Mouse (Mus musculus): ENCODE measurements at regions not wholly inside any gene's neighbourhood (a gene's known extent, or its start where the extent isn't known, plus 50 kb on each side); places are given as distances from the start of the nearest gene placed in this dataset.
"Not testable (repeated sequence)": the region's sequence is repeated elsewhere in the genome, so short reads cannot be mapped to it uniquely, and the experiment has no call there.

DNA sequence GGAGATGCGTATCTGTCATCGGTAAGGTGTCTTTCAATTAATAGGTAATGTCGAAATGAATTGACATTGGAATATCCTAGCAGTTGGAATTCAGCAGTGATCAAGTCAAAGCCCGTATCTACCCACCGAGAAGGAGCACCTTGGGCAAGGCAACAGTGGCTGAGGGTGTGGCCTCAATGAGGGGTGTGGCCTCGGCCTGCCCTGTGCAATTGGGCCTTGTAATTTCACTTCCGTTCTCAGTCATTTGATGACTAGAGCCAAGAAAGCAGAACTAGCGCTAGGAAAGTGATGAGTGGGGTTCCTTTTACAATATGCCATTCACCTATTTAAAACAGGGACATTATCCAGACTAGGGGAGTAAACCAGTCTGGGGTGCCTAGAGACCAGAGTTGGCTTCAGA, 77.6 kb downstream of the Elovl4 start:
- POLR2A ChIA-PET: no interaction called here
- CTCF ChIA-PET: interaction anchor here in 3 of 4 experiments (0.6 to 4.0 kb wide), 10 partner anchors 37 to 347 kb away, joined by 3 to 18 read pairs (median 4); no protein-coding TSS in a partner anchor

DNA sequence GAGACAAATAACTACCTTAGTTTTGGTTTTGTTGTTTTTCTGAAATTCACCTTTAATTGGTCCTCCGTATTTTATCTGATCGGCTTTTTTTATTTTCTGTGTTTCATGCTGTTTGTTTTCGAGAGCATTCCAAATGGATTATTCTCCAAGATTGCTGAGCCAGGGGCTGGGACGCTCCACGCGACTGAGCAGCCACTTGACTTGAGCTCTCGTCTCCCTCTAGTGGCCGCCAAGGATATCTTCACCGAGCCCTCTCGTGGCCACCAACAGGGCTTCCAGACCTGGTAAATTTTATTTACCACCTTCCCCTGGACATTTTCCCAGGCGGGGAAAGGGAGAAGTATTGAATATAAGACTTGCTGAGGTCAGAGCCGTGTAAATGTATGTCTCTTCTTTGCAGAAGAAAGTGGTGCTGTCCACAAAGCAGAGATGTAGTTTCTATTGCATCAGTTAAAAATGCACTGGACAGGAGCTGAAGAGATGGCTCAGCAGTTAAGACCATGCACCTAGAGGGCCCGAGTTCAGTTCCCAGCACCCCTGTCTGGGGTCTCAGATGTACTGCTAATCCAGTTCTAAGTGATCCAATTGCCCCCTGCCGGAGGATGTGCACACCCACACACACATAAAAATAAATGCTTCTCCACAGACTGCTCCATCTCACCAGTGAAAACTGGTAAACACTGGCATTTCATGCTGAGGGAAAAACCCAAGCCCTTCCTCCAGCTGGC, 78.5 kb downstream of the Elovl4 start:
- ChIA-PET POLR2A (interaction anchor here in 1 of 4 experiments (0.7 kb wide), 1 partner anchor 9 kb away, joined by 3 read pairs; no protein-coding TSS in a partner anchor), CTCF (interaction anchor here (0.5 to 4.0 kb wide), 18 partner anchors 9 to 346 kb away, joined by 3 to 18 read pairs (median 4); no protein-coding TSS in a partner anchor)

GRCm38 (mm10) chr9:83726979-83727378, 79.1 kb downstream of the Elovl4 start:
- CTCF ChIA-PET: interaction anchor here (0.5 to 4.0 kb wide), 16 partner anchors 8 to 346 kb away, joined by 3 to 18 read pairs (median 4); no protein-coding TSS in a partner anchor

DNA sequence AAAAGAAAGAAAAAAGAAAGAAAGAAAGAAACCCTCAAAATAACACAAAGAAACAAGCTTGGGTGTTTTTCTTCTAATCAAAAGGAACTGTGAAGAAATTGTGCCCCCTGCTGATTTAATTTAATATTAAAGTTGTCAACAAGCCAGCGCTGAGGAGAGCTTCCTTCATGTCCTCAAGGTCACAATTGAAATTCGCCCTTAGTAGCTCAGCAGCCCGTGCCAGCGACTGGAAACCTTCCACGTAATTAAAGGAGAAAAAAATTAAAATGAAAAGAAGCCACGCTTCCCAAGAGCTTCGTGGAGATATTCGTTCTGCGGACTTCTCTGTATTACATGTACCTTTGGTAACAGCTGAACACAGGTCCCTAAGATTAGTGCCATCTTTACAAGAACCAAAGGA, 80.0 kb downstream of the Elovl4 start:
- POLR2A ChIA-PET: no interaction called here

More at GRCm38 (mm10) chr9:83726979-83727378, 79.1 kb downstream of the Elovl4 start:
- POLR2A ChIA-PET: interaction anchor here in 1 of 4 experiments (0.7 kb wide), 1 partner anchor 8 kb away, joined by 3 read pairs; no protein-coding TSS in a partner anchor

GRCm38 (mm10) chr9:83725545-83725944, 80.5 kb downstream of the Elovl4 start:
- ChIA-PET CTCF (interaction anchor here in 2 of 4 experiments (0.7 to 4.0 kb wide), 2 partner anchors 34 to 73 kb away, joined by 7 to 18 read pairs; no protein-coding TSS in a partner anchor), POLR2A (interaction anchor here in 1 of 4 experiments (0.5 kb wide), 1 partner anchor 448 kb away, joined by 3 read pairs; no protein-coding TSS in a partner anchor)

More for the DNA sequence above, 80.0 kb downstream of the Elovl4 start:
- CTCF ChIA-PET: interaction anchor here in 2 of 4 experiments (0.7 to 4.0 kb wide), 2 partner anchors 34 to 74 kb away, joined by 7 to 18 read pairs; no protein-coding TSS in a partner anchor

DNA sequence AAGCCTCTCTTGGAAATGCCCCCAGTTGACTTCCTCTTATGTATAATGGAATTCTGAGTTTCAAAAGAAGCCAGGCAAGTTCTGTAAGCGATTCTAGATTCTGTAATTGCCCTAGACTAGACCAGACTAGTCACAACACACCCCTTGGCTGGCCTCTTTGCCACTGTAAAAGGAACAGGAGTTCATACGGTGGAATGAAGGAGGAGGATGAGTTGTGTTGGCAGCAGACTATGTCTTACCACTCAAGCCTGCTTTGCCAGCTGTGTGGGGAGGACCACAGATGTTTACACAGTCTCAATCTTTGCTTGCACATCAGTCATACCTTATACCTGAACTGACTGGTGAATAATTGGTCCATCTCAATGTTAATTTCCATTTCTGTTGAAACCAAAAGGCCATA, 85.1 kb downstream of the Elovl4 start:
- POLR2A ChIA-PET: no interaction called here
- CTCF ChIA-PET: interaction anchor here in 1 of 4 experiments (0.8 kb wide), 1 partner anchor 29 kb away, joined by 3 read pairs; no protein-coding TSS in a partner anchor

GRCm38 (mm10) chr9:83719811-83720210, 86.3 kb downstream of the Elovl4 start:
- CTCF ChIA-PET: interaction anchor here in 1 of 4 experiments (0.6 kb wide), 1 partner anchor 1953 kb away, joined by 4 read pairs; no protein-coding TSS in a partner anchor
- POLR2A ChIA-PET: no interaction called here

DNA sequence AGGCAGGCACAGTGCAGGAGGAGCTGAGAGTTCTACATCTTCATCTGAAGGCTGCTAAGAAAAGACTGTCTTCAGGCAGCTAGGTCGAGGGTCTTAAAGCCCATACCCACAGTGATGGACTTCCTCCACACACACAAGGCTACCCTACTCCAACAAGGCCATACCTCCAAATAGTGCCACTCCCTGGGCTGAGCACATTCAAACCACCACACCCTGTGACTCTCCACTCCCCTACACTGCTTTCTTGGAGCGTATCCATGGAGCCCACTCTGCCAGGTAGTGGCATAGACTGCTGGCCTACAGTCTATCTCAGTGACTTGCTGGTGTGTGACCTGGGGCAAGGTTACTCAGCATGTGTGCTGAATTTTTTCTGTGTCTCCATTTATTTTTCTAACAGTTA, 88.0 kb downstream of the Elovl4 start:
- POLR2A ChIA-PET: not testable (repeated sequence)

DNA sequence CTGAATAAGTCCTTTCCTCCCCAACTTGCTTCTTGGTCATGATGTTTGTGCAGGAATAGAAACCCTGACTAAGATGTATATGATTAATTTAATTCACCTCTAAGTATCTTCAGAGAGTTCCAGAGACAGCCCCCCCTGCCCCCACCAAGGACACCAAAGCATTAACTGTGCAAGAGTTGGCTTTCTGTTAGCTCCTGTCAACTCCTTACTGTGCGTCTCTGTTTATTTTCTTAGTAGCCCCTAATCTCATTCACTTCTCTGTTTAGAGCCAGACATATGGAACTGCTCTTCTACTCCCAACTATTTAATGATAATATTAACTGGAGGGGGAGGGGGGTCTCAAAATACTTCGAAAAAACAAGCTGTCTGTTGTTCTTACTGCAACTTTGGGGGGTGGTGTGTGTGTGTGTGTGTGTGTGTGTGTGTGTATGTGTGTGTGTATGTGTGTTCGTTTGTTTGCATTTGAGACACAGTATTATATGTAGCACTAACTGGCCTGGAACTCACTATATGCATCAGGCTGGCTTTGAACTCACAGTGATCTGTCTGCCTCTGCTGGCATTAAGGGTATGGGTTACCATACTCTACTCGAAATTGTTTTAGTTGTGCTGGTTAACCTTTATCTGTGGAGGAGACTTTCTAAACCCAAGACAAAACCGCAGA, 89.8 kb downstream of the Elovl4 start:
- CTCF ChIA-PET: interaction anchor here in 2 of 4 experiments (0.5 to 0.6 kb wide), 2 partner anchors 138 to 166 kb away, joined by 3 read pairs; no protein-coding TSS in a partner anchor

More for the DNA sequence above, 88.0 kb downstream of the Elovl4 start:
- CTCF ChIA-PET: interaction anchor here in 2 of 4 experiments (0.8 to 0.9 kb wide), 2 partner anchors 9 to 26 kb away, joined by 3 read pairs; no protein-coding TSS in a partner anchor

DNA sequence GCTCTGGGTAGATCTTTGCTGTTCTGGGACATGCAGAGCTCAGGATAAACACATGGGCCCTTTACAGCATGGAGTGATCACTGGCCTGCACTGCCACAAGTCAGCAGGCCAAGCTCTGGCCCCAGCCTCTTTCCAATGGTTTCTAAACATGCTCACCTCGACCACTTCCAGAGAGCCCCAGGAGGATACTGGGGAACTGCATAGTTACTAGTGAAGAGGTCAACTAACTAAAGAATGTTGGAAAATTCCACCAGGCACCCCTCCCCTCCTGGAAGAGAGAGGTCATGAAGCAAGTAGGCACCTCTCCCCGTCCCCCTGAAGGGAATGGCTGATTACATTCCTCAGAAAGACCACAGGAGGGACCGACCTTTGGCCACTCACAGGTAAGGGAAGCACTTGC, 98.7 kb downstream of the Elovl4 start:
- ChIA-PET POLR2A (no interaction called here), CTCF (no interaction called here)

More for the DNA sequence above, 89.8 kb downstream of the Elovl4 start:
- POLR2A ChIA-PET: no interaction called here

DNA sequence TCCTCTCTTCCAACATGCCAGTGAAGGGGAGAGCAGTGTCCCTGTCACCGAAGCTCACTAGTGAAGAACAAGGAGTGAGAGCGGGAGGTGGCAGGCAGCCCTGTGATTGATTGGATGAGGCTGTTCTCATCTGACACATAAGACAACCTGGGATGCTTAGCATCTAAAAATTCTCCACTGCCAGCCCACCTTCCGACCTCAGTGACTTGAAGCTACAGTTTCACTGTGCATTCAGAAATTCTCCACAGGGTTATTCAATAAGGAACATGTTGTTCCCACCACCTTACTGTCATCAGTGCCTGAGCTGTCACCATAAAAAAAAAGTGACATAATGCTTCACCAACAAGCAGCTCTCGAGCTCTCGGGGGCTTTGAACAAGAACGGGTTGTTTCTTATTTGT, 100.0 kb downstream of the Elovl4 start:
- CTCF ChIA-PET: interaction anchor here in 2 of 4 experiments (1.0 to 1.6 kb wide), 2 partner anchors 14 to 15 kb away, joined by 3 to 5 read pairs; no protein-coding TSS in a partner anchor
- POLR2A ChIA-PET: interaction anchor here in 1 of 4 experiments (0.6 kb wide), 1 partner anchor 1686 kb away, joined by 3 read pairs; no protein-coding TSS in a partner anchor

- CTCF ChIA-PET: interaction anchor here in 2 of 4 experiments (0.6 to 1.5 kb wide), 3 partner anchors 12 to 52 kb away, joined by 4 to 6 read pairs (median 5); no protein-coding TSS in a partner anchor
- POLR2A ChIA-PET: no interaction called here
Observed at GRCm38 (mm10) chr9:83704186-83704585, 101.9 kb downstream of the Elovl4 start.

DNA sequence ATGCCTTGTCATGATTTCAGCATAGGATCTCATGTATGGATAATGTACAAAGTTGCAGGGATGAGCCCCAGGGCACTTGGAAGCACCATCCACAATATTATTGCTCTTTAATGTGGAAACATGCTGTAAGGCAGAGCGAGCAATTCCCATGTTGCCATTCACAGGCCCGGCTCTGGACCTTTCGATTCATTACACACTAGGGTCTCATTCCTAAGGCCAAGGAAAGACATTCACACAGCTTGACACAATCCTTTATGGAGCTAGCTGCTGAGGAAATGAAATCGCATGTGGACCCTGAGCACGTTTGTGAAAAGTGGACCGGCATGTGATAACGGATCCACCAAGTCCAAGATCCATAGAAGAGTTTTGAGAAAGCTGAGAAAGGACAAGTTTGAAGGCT, 105.2 kb downstream of the Elovl4 start:
- POLR2A ChIA-PET: interaction anchor here in 1 of 4 experiments (1.4 kb wide), 1 partner anchor 9 kb away, joined by 4 read pairs; no protein-coding TSS in a partner anchor

DNA sequence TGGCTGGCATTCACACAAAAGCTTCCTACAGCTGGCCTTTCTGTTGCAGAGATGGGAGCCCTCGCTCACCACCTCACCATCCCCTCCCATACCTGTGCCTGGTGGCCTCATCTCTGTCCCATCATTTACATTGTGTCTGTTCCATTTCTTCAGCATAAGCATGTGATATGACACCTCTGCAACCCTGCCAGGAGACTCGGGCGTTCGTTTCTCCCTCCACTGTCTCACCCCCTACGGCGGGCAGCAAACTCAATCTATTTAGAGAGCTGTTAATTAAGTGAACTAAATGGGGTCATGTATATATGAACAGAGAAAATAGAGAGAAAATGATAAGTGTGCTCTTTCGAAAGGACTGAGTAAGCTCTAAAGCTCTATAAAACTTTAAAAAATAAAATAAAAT, 106.0 kb downstream of the Elovl4 start:
- ChIA-PET CTCF (interaction anchor here in 1 of 4 experiments (0.7 kb wide), 1 partner anchor 8 kb away, joined by 4 read pairs; no protein-coding TSS in a partner anchor), POLR2A (no interaction called here)

More for the DNA sequence above, 105.2 kb downstream of the Elovl4 start:
- CTCF ChIA-PET: interaction anchor here in 3 of 4 experiments (0.6 to 1.0 kb wide), 3 partner anchors 9 to 371 kb away, joined by 3 read pairs; no protein-coding TSS in a partner anchor

DNA sequence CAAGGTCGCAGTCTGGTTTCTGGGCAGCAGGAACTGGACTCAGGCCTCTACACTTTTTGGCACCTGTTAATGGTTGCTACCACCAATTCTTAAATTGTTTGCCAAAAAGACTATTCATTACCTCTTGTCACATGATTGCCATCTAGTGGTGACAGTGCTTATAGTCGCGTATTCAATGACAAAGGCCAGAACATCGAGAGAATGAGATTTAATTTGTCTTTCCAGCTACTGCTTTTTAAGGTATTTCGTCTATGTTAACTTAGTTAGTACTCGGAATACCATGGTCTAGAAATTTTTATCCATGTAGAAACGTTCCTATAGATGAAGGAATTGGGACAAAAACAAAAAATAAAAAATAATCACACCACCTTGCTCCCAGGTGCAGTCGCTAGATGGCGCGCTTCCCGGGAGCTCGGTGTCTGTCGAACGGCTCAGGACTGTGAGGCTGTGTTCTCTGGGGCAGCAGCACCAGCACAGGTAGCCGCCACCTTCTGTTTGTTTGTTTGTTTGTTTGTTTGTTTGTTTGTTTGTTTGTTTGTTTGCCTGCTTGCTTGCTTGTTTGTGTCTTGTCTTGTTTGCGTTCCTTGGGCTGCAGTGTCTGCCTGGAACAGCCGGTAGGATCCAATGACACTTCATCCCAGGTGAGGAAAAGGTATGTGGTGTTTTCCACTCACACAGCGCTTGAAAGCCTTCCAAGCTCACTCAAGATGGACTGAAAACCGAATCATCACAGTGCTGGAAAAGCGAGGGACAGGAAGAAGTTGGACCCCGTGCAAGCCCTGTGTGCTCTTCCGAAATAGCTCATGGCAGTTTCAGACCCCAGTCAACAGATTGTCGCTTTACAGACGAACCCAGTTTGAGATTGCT, 114.5 kb downstream of the Elovl4 start:
- CTCF ChIA-PET: interaction anchor here in 3 of 4 experiments (0.5 to 2.1 kb wide), 42 partner anchors 8 to 976 kb away, joined by 3 to 18 read pairs (median 4); partner anchors contain the start of genes Bckdhb (in 1 of the 3) and Ttk (in 1 of the 3)
- POLR2A ChIA-PET: interaction anchor here (0.6 to 1.6 kb wide), 4 partner anchors 10 to 701 kb away, joined by 3 to 4 read pairs (median 4); no protein-coding TSS in a partner anchor
